Mouse (Mus musculus): Measurements from ENCODE around the gene Heatr1.

- no peak for TF ChIP-seq POLR2A (IDR thresholded peaks at IDR 0.05; ENCODE audit: low read depth, low read length)
- no peak for TF ChIP-seq CTCF (IDR thresholded peaks at IDR 0.05; ENCODE audit: borderline replicate concordance, insufficient read depth, low read length)
Observed at GRCm38 (mm10) chr13:12428556-12428955, 33.7 kb downstream of the Heatr1 start.

Data from embryonic fibroblast, embryonic 13.5 days (primary cell).